Mouse (Mus musculus): ENCODE results near the gene Zswim4.

Gene Zswim4

GRCm38 (mm10) chr8:84223322-84224029, 13.4 kb downstream of the Zswim4 start:
- DNase-seq (ENCODE audit: low spot score in 2 of 2): no peak

GRCm38 (mm10) chr8:84222566-84223165, 14.2 kb downstream of the Zswim4 start:
- DNase-seq (ENCODE audit: low spot score in 2 of 2): peak in 1 of 2 experiments; percentile 31

GRCm38 (mm10) chr8:84220105-84220504, 16.8 kb downstream of the Zswim4 start:
- peak in 1 of 2 experiments; percentile 15 for DNase-seq (ENCODE audit: low spot score in 2 of 2)

- DNase-seq (ENCODE audit: low spot score in 2 of 2): peak in 1 of 2 experiments; percentile 9
These were observed 18.7 kb downstream of the Zswim4 start for GRCm38 (mm10) chr8:84218143-84218542.

GRCm38 (mm10) chr8:84217206-84217605, 19.6 kb downstream of the Zswim4 start:
- DNase-seq (ENCODE audit: low spot score in 2 of 2): no peak

GRCm38 (mm10) chr8:84213277-84213676, 23.6 kb downstream of the Zswim4 start:
- DNase-seq (ENCODE audit: low spot score in 2 of 2): no peak

- DNase-seq (ENCODE audit: low spot score in 2 of 2): no peak
These were observed 24.8 kb downstream of the Zswim4 start for GRCm38 (mm10) chr8:84211881-84212563.

- no peak for DNase-seq (ENCODE audit: low spot score in 2 of 2)
These were observed 25.7 kb downstream of the Zswim4 start for GRCm38 (mm10) chr8:84211202-84211601.

GRCm38 (mm10) chr8:84210167-84210791, 26.6 kb downstream of the Zswim4 start:
- peak; percentile 68 to 74 for DNase-seq (ENCODE audit: low spot score in 2 of 2)

GRCm38 (mm10) chr8:84208381-84209380, 28.2 kb downstream of the Zswim4 start:
- DNase-seq (ENCODE audit: low spot score in 2 of 2): no peak

GRCm38 (mm10) chr8:84207811-84208210, 29.0 kb downstream of the Zswim4 start:
- DNase-seq (ENCODE audit: low spot score in 2 of 2): peak; percentile 35 to 56

GRCm38 (mm10) chr8:84206666-84207065, 30.2 kb downstream of the Zswim4 start:
- DNase-seq (ENCODE audit: low spot score in 2 of 2): no peak

- DNase-seq (ENCODE audit: low spot score in 2 of 2): no peak
These were observed 31.8 kb downstream of the Zswim4 start for GRCm38 (mm10) chr8:84205073-84205472.

GRCm38 (mm10) chr8:84203975-84204772, 32.7 kb downstream of the Zswim4 start:
- peak; percentile 50 to 66 for DNase-seq (ENCODE audit: low spot score in 2 of 2)

- DNase-seq (ENCODE audit: low spot score in 2 of 2): peak; percentile 77
These were observed 33.6 kb downstream of the Zswim4 start for GRCm38 (mm10) chr8:84202938-84203917.

- peak in 1 of 2 experiments; percentile 40 for DNase-seq (ENCODE audit: low spot score in 2 of 2)
These were observed 34.4 kb downstream of the Zswim4 start for GRCm38 (mm10) chr8:84202466-84202865.

GRCm38 (mm10) chr8:84201545-84202245, 35.2 kb downstream of the Zswim4 start:
- peak; percentile 46 to 49 for DNase-seq (ENCODE audit: low spot score in 2 of 2)

Data from spleen, postnatal 36 days (tissue).